ENCODE assay signal across 14 mouse cellular contexts in the genomic region with DNA sequence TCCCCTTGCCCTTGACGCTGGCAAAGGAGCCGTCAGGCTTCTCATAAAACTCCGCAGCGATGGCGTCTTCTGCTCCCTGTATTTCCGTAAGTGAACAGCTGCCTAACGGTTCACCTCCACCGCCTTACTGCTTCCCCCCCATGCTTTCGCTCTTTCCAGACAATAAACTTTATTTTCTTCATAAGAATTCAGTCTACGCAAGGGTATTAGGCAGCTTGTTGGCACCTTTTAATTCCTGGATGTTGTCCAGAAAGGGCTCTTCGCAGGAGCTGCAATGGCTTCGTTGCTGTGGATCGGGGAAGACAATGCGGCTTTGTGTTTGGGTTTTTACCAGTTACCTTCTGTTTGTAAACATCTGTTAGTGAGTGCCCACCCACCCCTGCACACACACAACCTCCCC.
DNase-seq lines count a peak whose midpoint lies in the region; ATAC-seq lines count a peak whose summit lies in the region.
"Had no signal": no experiment of that assay in that cellular context is flagged by ENCODE, and none has a peak within 500 bp of the region (broad histone marks: within the 10 kb centered on the region; RNA-seq: fewer than 3 reads in every experiment).

No protein-coding gene starts in this region.

- peak; percentile 26 for DNase-seq in midbrain, embryonic 14.5 days
- peak; percentile 33 to 52 for DNase-seq in cerebellum, postnatal 14 days
- DNase-seq in adrenal gland, adult 18-20 months (ENCODE audit: low spot score in 2 of 2): no peak
- no peak for DNase-seq in heart, postnatal 14 days
- DNase-seq: left cerebral cortex, postnatal 4 days; lung, adult 2 months had no signal

- 49% methylated on average over 14 of the region's 14 CpGs for WGBS in hindbrain, embryonic 16.5 days
- 90% methylated on average over 14 of the region's 14 CpGs for WGBS in hindbrain, embryonic 12.5 days
- WGBS in midbrain, embryonic 14.5 days: 80% methylated on average over 14 of the region's 14 CpGs
- WGBS in midbrain, embryonic 13.5 days: 84% methylated on average over 14 of the region's 14 CpGs
- 45% methylated on average over 14 of the region's 14 CpGs for WGBS in limb, embryonic 15.5 days

- H3K4me2 ChIP-seq in hindbrain, embryonic 16.5 days (ENCODE audit: low read length): peak overlapping the region; percentile 39
- no peak overlapping the region for H3K4me2 ChIP-seq in hindbrain, embryonic 12.5 days (replicated peaks)
- no peak overlapping the region for H3K4me2 ChIP-seq in midbrain, embryonic 14.5 days (ENCODE audit: low read length)
- no peak overlapping the region for H3K4me2 ChIP-seq in midbrain, embryonic 13.5 days (replicated peaks)
- peak overlapping the region; percentile 31 for H3K4me2 ChIP-seq in limb, embryonic 15.5 days
- H3K4me2 ChIP-seq: embryonic facial prominence, embryonic 15.5 days; heart, embryonic 13.5 days; hindbrain, embryonic 13.5 days; stomach, embryonic 15.5 days had no signal

- no peaks in the 10 kb centered on the region for H3K27me3 ChIP-seq in hindbrain, embryonic 16.5 days (replicated peaks; ENCODE audit: control insufficient read depth, insufficient read depth, low read length)
- H3K27me3 ChIP-seq in hindbrain, embryonic 12.5 days: no peaks in the 10 kb centered on the region
- no peaks in the 10 kb centered on the region for H3K27me3 ChIP-seq in midbrain, embryonic 14.5 days (ENCODE audit: control insufficient read depth, insufficient read depth, low read length)
- no peaks in the 10 kb centered on the region for H3K27me3 ChIP-seq in midbrain, embryonic 13.5 days
- H3K27me3 ChIP-seq in limb, embryonic 15.5 days: peaks cover 55% of the 10 kb centered on the region
- H3K27me3 ChIP-seq: hindbrain, embryonic 13.5 days; stomach, embryonic 15.5 days had no signal

- no peak overlapping the region for H3K27ac ChIP-seq in hindbrain, embryonic 16.5 days (ENCODE audit: low read depth, low read length)
- H3K27ac ChIP-seq in hindbrain, embryonic 12.5 days: no peak overlapping the region
- no peak overlapping the region for H3K27ac ChIP-seq in midbrain, embryonic 14.5 days (replicated peaks; ENCODE audit: low read depth, low read length)
- H3K27ac ChIP-seq in midbrain, embryonic 13.5 days: no peak overlapping the region
- no peak overlapping the region for H3K27ac ChIP-seq in limb, embryonic 15.5 days
- H3K27ac ChIP-seq: embryonic facial prominence, embryonic 15.5 days; heart, embryonic 13.5 days; hindbrain, embryonic 13.5 days; stomach, embryonic 15.5 days had no signal

- H3K9ac ChIP-seq in hindbrain, embryonic 16.5 days (ENCODE audit: low read depth, low read length): no peak overlapping the region
- no peak overlapping the region for H3K9ac ChIP-seq in hindbrain, embryonic 12.5 days
- H3K9ac ChIP-seq in midbrain, embryonic 14.5 days (replicated peaks; ENCODE audit: low read length): no peak overlapping the region
- H3K9ac ChIP-seq in midbrain, embryonic 13.5 days (replicated peaks): no peak overlapping the region
- no peak overlapping the region for H3K9ac ChIP-seq in limb, embryonic 15.5 days
- H3K9ac ChIP-seq: embryonic facial prominence, embryonic 15.5 days; heart, embryonic 13.5 days; hindbrain, embryonic 13.5 days; stomach, embryonic 15.5 days had no signal

- intact Hi-C loops in heart, postnatal 14 days (cut with DNase I): no loop called here

- no peak overlapping the region for H3K4me3 ChIP-seq in hindbrain, embryonic 16.5 days (ENCODE audit: low read length)
- no peak overlapping the region for H3K4me3 ChIP-seq in hindbrain, embryonic 12.5 days
- H3K4me3 ChIP-seq in midbrain, embryonic 14.5 days (replicated peaks; ENCODE audit: low read depth, low read length): no peak overlapping the region
- H3K4me3 ChIP-seq in midbrain, embryonic 13.5 days (replicated peaks): no peak overlapping the region
- 0 out of 2 replicates have a peak overlapping the region, but pooled peaks have one; percentile 10 for H3K4me3 ChIP-seq in limb, embryonic 15.5 days
- H3K4me3 ChIP-seq: embryonic facial prominence, embryonic 15.5 days; heart, embryonic 13.5 days; hindbrain, embryonic 13.5 days; stomach, embryonic 15.5 days had no signal

- H3K4me1 ChIP-seq in hindbrain, embryonic 16.5 days (ENCODE audit: control insufficient read depth, insufficient read depth, low read depth, low read length): peaks cover 3% of the 10 kb centered on the region; the same call in 1 of the 2 replicates
- no peaks in the 10 kb centered on the region for H3K4me1 ChIP-seq in hindbrain, embryonic 12.5 days
- no peaks in the 10 kb centered on the region for H3K4me1 ChIP-seq in midbrain, embryonic 14.5 days (ENCODE audit: control insufficient read depth, insufficient read depth, low read length)
- H3K4me1 ChIP-seq in midbrain, embryonic 13.5 days (replicated peaks): peaks cover 9% of the 10 kb centered on the region; the same call in 1 of the 2 replicates
- peaks cover 13% of the 10 kb centered on the region; the same call in 1 of the 2 replicates for H3K4me1 ChIP-seq in limb, embryonic 15.5 days
- H3K4me1 ChIP-seq: embryonic facial prominence, embryonic 15.5 days; heart, embryonic 13.5 days; stomach, embryonic 15.5 days had no signal

- H3K9me3 ChIP-seq in hindbrain, embryonic 16.5 days (ENCODE audit: control insufficient read depth, low read length): no peaks in the 10 kb centered on the region
- no peaks in the 10 kb centered on the region for H3K9me3 ChIP-seq in hindbrain, embryonic 12.5 days (replicated peaks)
- no peaks in the 10 kb centered on the region for H3K9me3 ChIP-seq in midbrain, embryonic 14.5 days (ENCODE audit: control insufficient read depth, low read length)
- H3K9me3 ChIP-seq in midbrain, embryonic 13.5 days: no peaks in the 10 kb centered on the region
- H3K9me3 ChIP-seq in limb, embryonic 15.5 days: no peaks in the 10 kb centered on the region
- H3K9me3 ChIP-seq: embryonic facial prominence, embryonic 15.5 days; heart, embryonic 13.5 days; hindbrain, embryonic 13.5 days; stomach, embryonic 15.5 days had no signal

- no peak for ATAC-seq in hindbrain, embryonic 16.5 days
- ATAC-seq in hindbrain, embryonic 12.5 days (ENCODE audit: low FRiP score): no peak
- ATAC-seq in midbrain, embryonic 14.5 days (ENCODE audit: low FRiP score, low TSS enrichment): no peak
- ATAC-seq in midbrain, embryonic 13.5 days: no peak
- ATAC-seq in limb, embryonic 15.5 days (ENCODE audit: insufficient number of reproducible peaks, low FRiP score, low TSS enrichment, low read depth): no peak

- H3K36me3 ChIP-seq in hindbrain, embryonic 16.5 days (ENCODE audit: control insufficient read depth, insufficient read depth, low read length): no peaks in the 10 kb centered on the region
- no peaks in the 10 kb centered on the region for H3K36me3 ChIP-seq in hindbrain, embryonic 12.5 days
- H3K36me3 ChIP-seq in midbrain, embryonic 14.5 days (ENCODE audit: control insufficient read depth, insufficient read depth, low read length): no peaks in the 10 kb centered on the region
- no peaks in the 10 kb centered on the region for H3K36me3 ChIP-seq in midbrain, embryonic 13.5 days
- no peaks in the 10 kb centered on the region for H3K36me3 ChIP-seq in limb, embryonic 15.5 days
- H3K36me3 ChIP-seq: embryonic facial prominence, embryonic 15.5 days; heart, embryonic 13.5 days; hindbrain, embryonic 13.5 days; stomach, embryonic 15.5 days had no signal

Comparison
In these comparisons a context has a peak if more than half of its experiments do, and no peak if none do; other contexts are left out.
1. H3K4me2 ChIP-seq: peak in hindbrain, embryonic 16.5 days (single experiment) and limb, embryonic 15.5 days (single experiment); none in hindbrain, embryonic 12.5 days (single experiment), midbrain, embryonic 14.5 days (single experiment) and midbrain, embryonic 13.5 days (single experiment).
2. DNase-seq: peak in midbrain, embryonic 14.5 days (single experiment) and cerebellum, postnatal 14 days (2 of 2); none in adrenal gland, adult 18-20 months (0 of 2) and heart, postnatal 14 days (0 of 2).